Mouse (Mus musculus) right cerebral cortex, postnatal 10 days (tissue): ENCODE data around the gene Prkar1b.
A peak's percentile ranks its signal among the peaks of the same experiment; 100 is the strongest.

ENCODE experiments used
- DNase-seq, 2 experiments: peaks; one replicate each; pipeline ENCODE4 v3.0.0; 2021; ENCODE audit warnings: low spot score in 2 of 2

Gene Prkar1b

GRCm38 (mm10) chr5:139149681-139150602 lies at the start of gene Prkar1b, which contains the start of gene Dnaaf5:
Gene Prkar1b, minus strand, starts transcription at chr5:139150001.
Gene Dnaaf5, plus strand, starts transcription at chr5:139150223.
- peak; percentile 98 to 99 for DNase-seq

- DNase-seq: no peak
Measured at GRCm38 (mm10) chr5:139199636-139199994, 49.8 kb upstream of the Prkar1b start.

DNA sequence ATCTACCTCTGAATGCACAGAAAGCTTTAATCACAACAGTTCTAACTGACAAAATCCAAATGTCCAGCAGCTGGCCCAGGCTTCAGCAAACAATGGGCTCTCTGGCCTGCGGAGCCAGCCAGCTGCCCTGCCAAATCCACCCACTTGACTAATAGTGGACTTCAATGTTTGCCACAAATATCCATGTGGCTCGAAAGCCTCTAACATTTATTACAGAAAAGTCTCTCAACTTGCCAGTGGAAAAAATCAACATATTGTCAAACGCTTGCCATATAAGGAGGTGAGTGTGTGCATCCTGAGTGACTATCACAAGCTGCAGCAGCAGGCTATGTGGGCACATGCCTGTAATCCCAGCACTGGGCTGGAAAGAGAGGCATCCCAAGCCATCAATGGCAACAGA lies 49.0 kb upstream of the Prkar1b start:
- no peak for DNase-seq

DNA sequence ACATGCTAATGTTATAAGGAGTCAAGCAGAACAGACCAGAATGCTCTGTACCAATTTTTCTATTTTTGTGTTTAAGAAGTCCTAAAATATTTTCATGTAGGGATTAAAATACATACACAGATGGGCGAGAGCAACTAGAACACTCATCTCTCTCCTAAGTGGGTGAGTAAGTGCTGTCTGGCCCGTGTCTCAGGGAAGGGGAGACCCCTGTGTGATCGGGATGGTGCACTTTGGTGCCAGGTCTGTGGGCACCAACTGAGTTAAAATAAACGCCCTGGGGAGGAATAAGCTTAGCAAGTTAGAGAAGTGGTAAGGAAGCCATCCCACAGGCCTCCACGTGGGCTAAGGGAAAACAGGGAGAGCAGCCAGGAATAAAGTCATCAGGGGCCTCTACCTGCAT lies 41.2 kb upstream of the Prkar1b start:
- no peak for DNase-seq

DNA sequence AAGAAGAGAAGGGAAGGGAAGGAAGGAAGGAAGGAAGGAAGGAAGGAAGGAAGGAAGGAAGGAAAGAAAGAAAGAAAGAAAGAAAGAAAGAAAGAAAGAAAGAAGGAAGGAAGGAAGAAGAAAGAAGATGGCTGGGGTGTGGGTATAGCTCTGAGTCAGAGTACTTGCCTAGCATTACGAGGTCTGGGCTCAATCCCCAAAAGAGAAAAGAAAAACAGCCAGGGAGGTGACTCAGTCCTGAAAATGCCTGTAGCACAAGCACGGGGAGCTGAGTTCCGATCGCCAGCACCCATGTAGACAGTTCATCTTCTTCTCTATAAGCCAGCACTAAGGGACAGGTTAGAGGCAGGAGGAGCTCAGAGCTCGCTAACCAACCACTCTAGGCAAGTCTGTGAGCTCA lies 39.9 kb upstream of the Prkar1b start:
- DNase-seq: no peak

DNA sequence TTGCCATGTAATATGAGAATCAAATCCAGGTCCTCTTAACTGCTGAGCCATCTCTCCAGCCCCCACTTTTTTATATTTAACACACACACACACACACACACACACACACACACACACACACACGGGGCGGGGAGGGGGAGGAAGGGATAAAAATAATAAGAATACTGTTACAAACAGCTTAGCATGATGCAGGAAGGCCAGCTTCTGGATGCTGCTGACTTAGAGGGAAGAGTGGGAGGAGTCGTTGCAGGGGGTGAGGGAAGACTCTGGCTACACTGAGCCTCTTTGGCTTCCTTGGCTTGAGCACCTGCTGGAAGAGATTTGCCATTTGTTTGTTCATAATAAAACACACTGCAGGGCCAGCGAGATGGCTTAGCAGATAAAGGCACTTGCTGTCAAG lies 35.1 kb upstream of the Prkar1b start:
- DNase-seq: no peak

- no peak for DNase-seq
Measured at GRCm38 (mm10) chr5:139183601-139184000, 33.8 kb upstream of the Prkar1b start.

DNA sequence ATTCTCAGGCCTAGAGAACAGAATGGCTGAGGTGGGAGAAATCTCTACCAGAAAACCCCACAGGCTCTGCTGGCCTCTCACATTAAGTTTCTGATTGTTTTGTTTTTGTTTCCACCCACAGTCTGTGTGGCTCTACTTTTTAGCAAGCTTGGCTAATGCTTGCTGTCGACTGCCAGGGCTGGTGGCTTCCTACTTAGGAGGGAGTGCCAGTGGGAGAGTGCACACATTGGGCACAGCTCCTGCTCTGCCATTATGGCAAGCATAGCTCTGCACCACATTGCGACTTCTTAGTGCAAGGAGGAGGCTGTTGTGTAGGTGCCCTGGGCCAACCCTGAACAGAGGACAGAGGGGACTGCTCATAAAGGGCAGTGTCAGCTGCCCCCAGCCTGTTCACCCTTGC lies 33.3 kb upstream of the Prkar1b start:
- DNase-seq: no peak

DNA sequence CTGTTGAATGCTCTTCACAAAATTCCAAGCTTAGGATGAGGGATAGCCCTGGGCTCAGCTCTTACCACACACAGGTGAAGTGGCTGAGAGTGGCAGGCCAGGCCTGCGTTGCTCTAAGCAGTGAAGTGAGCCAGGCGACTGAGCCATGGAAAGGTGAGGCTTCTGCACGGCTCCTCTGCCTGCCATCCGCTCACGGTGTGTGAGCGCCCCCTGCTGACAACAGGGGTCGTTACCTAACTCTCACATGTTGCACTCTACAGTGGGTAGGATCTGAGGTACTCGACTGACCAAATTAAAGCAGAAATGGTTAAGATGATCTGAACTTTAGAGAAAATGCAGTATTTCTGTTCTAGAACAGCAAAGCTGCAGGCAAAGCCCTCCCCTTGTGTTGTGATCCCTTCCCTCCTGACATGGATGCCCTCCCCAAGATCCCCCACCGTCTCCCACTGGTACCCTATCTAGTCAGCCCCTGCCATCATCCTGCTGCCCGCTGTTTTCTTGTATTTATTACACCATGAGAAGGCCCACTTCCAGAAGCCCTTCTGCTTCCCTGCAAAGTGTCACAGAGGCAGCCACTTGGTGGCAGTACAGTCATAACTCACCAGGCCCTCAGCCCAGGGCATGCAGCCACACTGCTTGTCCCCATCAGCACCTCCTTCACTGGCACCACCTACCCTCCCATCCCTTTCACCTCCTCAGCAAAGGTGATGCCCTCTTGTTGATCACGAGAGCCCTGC lies 29.3 kb upstream of the Prkar1b start:
- DNase-seq: peak; percentile 72 to 85

- no peak for DNase-seq
Measured at GRCm38 (mm10) chr5:139174556-139175547, 25.1 kb upstream of the Prkar1b start.

GRCm38 (mm10) chr5:139174141-139174540 lies 24.3 kb upstream of the Prkar1b start:
- DNase-seq: no peak

- no peak for DNase-seq
Measured at GRCm38 (mm10) chr5:139171929-139172328, 22.1 kb upstream of the Prkar1b start.

GRCm38 (mm10) chr5:139167548-139167947 lies 17.7 kb upstream of the Prkar1b start:
- no peak for DNase-seq

DNA sequence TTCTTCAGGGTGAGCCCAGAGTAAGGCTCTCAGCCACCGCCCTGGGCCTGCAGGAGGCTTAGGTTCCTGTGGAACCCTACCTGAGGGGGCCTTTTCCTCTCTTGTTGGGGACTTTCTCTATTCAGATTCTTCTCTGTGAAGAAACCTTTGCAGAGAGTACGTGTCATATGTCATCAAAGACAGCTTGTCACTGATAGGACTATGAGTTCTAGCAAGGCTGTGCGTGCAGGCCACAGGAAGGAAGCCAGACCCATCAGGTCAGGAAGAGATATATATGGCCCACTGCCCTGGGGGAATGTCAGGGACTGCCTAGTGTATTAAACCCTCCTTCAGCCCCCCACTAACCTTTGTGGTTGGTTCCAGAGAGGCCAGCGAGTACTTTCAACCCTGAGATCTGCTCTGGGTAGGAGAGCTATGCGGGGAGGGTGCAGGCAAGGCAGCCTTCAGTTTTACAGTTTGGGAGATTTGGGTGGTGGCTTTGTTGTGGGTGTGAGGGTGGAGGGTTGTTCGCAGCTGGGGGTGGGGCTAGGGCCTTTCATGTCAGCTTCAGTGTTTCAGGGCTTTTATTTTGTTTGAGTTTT lies 17.1 kb upstream of the Prkar1b start:
- no peak for DNase-seq

DNA sequence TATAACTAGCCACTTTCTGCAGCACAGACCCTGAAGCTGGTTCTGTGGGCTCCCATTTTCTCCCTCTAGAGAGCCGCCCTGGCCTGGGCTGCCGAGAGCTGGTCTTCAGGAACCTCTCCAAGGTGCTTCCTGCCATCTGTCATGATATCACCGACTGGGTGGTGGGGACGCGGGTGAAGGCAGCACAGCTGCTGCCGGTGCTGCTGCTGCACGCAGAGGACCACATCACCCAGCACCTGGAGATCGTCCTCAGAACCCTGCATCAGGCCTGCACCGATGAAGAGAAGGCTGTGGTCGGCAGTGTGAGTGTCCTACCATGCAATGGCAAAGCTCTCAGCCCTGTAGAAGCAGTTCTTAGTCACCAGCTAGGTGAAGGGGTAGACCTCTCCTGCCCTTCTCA lies 11.8 kb upstream of the Prkar1b start:
- DNase-seq: no peak

- DNase-seq: no peak
Measured at GRCm38 (mm10) chr5:139160899-139161298, 11.1 kb upstream of the Prkar1b start.

GRCm38 (mm10) chr5:139150603-139151031 lies 816 bp upstream of the Prkar1b start:
- DNase-seq: peak; percentile 46 to 47

- no peak for DNase-seq
Measured at GRCm38 (mm10) chr5:139149006-139149672, 662 bp downstream of the Prkar1b start.

- peak; percentile 76 to 83 for DNase-seq
Measured at GRCm38 (mm10) chr5:139147178-139148078, 2.4 kb downstream of the Prkar1b start.
